Mouse (Mus musculus) testis, adult 2 months (tissue): ENCODE measurements at regions not wholly inside any gene's neighbourhood (a gene's known extent, or its start where the extent isn't known, plus 50 kb on each side); places are given as distances from the start of the nearest gene placed in this dataset.

Experiments
- H3K27ac ChIP-seq: fragments of 200-500 bp; 2 replicates; pipeline ENCODE4 v1.5.1; 2012; ENCODE audit warnings: low read depth, low read length; ENCODE audit not compliant: control insufficient read depth, insufficient read depth
- H3K27me3 ChIP-seq: fragments of 200-500 bp; 2 replicates; pipeline ENCODE4 v1.6.1; 2012; ENCODE audit warnings: mild to moderate bottlenecking, low read length, moderate library complexity; ENCODE audit not compliant: control insufficient read depth, insufficient read depth
- H3K36me3 ChIP-seq: fragments of 200-500 bp; 2 replicates; pipeline ENCODE4 v1.6.1; 2012; ENCODE audit warnings: mild to moderate bottlenecking, low read length; ENCODE audit not compliant: control insufficient read depth, insufficient read depth
- H3K4me1 ChIP-seq: fragments of 200-500 bp; 2 replicates; pipeline ENCODE4 v1.6.1; 2012; ENCODE audit warnings: low read length; ENCODE audit not compliant: control insufficient read depth, insufficient read depth
- H3K4me3 ChIP-seq: fragments of 200-500 bp; 2 replicates; pipeline ENCODE4 v1.5.1; 2012; ENCODE audit warnings: low read depth, mild to moderate bottlenecking, low read length, moderate library complexity, mixed read lengths; ENCODE audit not compliant: control insufficient read depth
- CTCF ChIP-seq: fragments of 200-500 bp; IDR thresholded peaks from 2 replicates; pipeline ENCODE4 v1.5.1; 2012; ENCODE audit warnings: low read depth, mild to moderate bottlenecking, inconsistent platforms, low read length, moderate library complexity; ENCODE audit not compliant: control insufficient read depth, insufficient read depth, insufficient replicate concordance
- POLR2A ChIP-seq: fragments of 200-500 bp; IDR thresholded peaks from 2 replicates; pipeline ENCODE4 v1.6.1; 2012; ENCODE audit warnings: low read depth, mild to moderate bottlenecking, inconsistent platforms, low read length, moderate library complexity; ENCODE audit not compliant: control insufficient read depth

GRCm38 (mm10) chr9:30242107-30242506 is 184.8 kb upstream of the Snx19 start:
- Histone ChIP-seq H3K4me3 (no peak overlapping the region), H3K27ac (no peak overlapping the region), H3K36me3 (no peaks in the 10 kb centered on the region), H3K27me3 (no peaks in the 10 kb centered on the region), H3K4me1 (no peaks in the 10 kb centered on the region)
- TF ChIP-seq CTCF = no peak
- no peak for TF ChIP-seq POLR2A

GRCm38 (mm10) chr9:30264533-30265168 is 162.3 kb upstream of the Snx19 start:
- H3K4me1 ChIP-seq = no peaks in the 10 kb centered on the region
- H3K27me3 ChIP-seq = no peaks in the 10 kb centered on the region
- TF ChIP-seq CTCF (peak; percentile 52; the same call in 1 of the 2 replicates), POLR2A (no peak)
- H3K36me3 ChIP-seq = no peaks in the 10 kb centered on the region
- no peak overlapping the region for H3K4me3 ChIP-seq
- H3K27ac ChIP-seq = no peak overlapping the region

GRCm38 (mm10) chr9:30271081-30271480 is 155.8 kb upstream of the Snx19 start:
- Histone ChIP-seq H3K27ac (no peak overlapping the region), H3K4me1 (no peaks in the 10 kb centered on the region), H3K4me3 (no peak overlapping the region), H3K27me3 (no peaks in the 10 kb centered on the region), H3K36me3 (no peaks in the 10 kb centered on the region)
- TF ChIP-seq POLR2A (no peak), CTCF (no peak)

GRCm38 (mm10) chr9:30273836-30274235 is 153.1 kb upstream of the Snx19 start:
- no peak overlapping the region for H3K27ac ChIP-seq
- no peaks in the 10 kb centered on the region for H3K4me1 ChIP-seq
- H3K36me3 ChIP-seq = no peaks in the 10 kb centered on the region
- TF ChIP-seq CTCF (no peak), POLR2A (no peak)
- no peak overlapping the region for H3K4me3 ChIP-seq
- no peaks in the 10 kb centered on the region for H3K27me3 ChIP-seq

GRCm38 (mm10) chr9:30278231-30278630 is 148.7 kb upstream of the Snx19 start:
- H3K4me1 ChIP-seq = no peaks in the 10 kb centered on the region
- H3K4me3 ChIP-seq = no peak overlapping the region
- H3K27me3 ChIP-seq = no peaks in the 10 kb centered on the region
- H3K27ac ChIP-seq = no peak overlapping the region
- TF ChIP-seq CTCF = no peak
- no peak for TF ChIP-seq POLR2A
- no peaks in the 10 kb centered on the region for H3K36me3 ChIP-seq

GRCm38 (mm10) chr9:30283080-30283770 is 143.7 kb upstream of the Snx19 start:
- Histone ChIP-seq H3K4me1 (no peaks in the 10 kb centered on the region), H3K36me3 (no peaks in the 10 kb centered on the region), H3K27me3 (no peaks in the 10 kb centered on the region), H3K27ac (no peak overlapping the region), H3K4me3 (no peak overlapping the region)
- TF ChIP-seq POLR2A (no peak), CTCF (no peak)

GRCm38 (mm10) chr9:30283771-30284148 is 143.1 kb upstream of the Snx19 start:
- H3K4me1 ChIP-seq = no peaks in the 10 kb centered on the region
- no peak for TF ChIP-seq POLR2A
- TF ChIP-seq CTCF = no peak
- no peaks in the 10 kb centered on the region for H3K27me3 ChIP-seq
- no peak overlapping the region for H3K4me3 ChIP-seq
- H3K36me3 ChIP-seq = no peaks in the 10 kb centered on the region
- H3K27ac ChIP-seq = no peak overlapping the region
